Mouse (Mus musculus) midbrain, postnatal 0 days (tissue): ENCODE measurements around the gene Cby3. TPM values are rescaled to one million over a fixed set of nuclear protein-coding genes. Genes with fewer than 3 reads are reported as not detected.

ENCODE experiments used
- ATAC-seq: fragments of 200-750 bp; cut with Nextera tagmentation; 2 replicates; pipeline ENCODE4 v1.8.0; 2017; ENCODE audit warnings: moderate number of reproducible peaks, mild to moderate bottlenecking, moderate TSS enrichment, moderate library complexity; ENCODE audit not compliant: low FRiP score
- DNase-seq: peaks from one replicate; pipeline ENCODE4 v3.0.0-alpha.2; 2015; ENCODE audit warnings: low spot score
- H3K27ac ChIP-seq: fragments of 300-500 bp; sonication (generic); 2 replicates; pipeline ENCODE4 v1.5.1; 2014; ENCODE audit warnings: low read depth, mild to moderate bottlenecking, low read length, mixed read lengths
- H3K27me3 ChIP-seq: fragments of 300-500 bp; sonication (generic); 2 replicates; pipeline ENCODE4 v1.6.1; 2014; ENCODE audit warnings: low read length, control low read depth, mixed read lengths; ENCODE audit not compliant: insufficient read depth
- H3K36me3 ChIP-seq: fragments of 300-500 bp; sonication (generic); 2 replicates; pipeline ENCODE4 v1.6.1; 2014; ENCODE audit warnings: low read length, control low read depth, mixed read lengths; ENCODE audit not compliant: insufficient read depth
- H3K4me1 ChIP-seq: fragments of 300-500 bp; sonication (generic); 2 replicates; pipeline ENCODE4 v1.6.1; 2014; ENCODE audit warnings: mild to moderate bottlenecking, control low read depth, antibody characterized with exemption, low read length, mixed read lengths; ENCODE audit not compliant: insufficient read depth
- H3K4me2 ChIP-seq: fragments of 300-500 bp; sonication (generic); 2 replicates; pipeline ENCODE4 v1.6.1; 2014; ENCODE audit warnings: low read depth, mild to moderate bottlenecking, low read length, mixed read lengths; ENCODE audit not compliant: poor library complexity, severe bottlenecking
- H3K4me3 ChIP-seq: fragments of 300-500 bp; sonication (generic); 2 replicates; pipeline ENCODE4 v1.5.1; 2014; ENCODE audit warnings: low read depth, mild to moderate bottlenecking, low read length, moderate library complexity
- H3K9ac ChIP-seq: fragments of 300-500 bp; sonication (generic); replicated peaks from 2 replicates; pipeline ENCODE4 v1.6.1; 2014; ENCODE audit warnings: mild to moderate bottlenecking, low read length, moderate library complexity, mixed read lengths; ENCODE audit not compliant: poor library complexity, severe bottlenecking
- H3K9me3 ChIP-seq: fragments of 300-500 bp; sonication (generic); 2 replicates; pipeline ENCODE4 v1.6.1; 2016; ENCODE audit warnings: low read length, control low read depth
- CTCF ChIP-seq: IDR thresholded peaks from 2 replicates; pipeline ENCODE4 v1.5.1; 2016; ENCODE audit warnings: antibody characterized with exemption, mild to moderate bottlenecking
- WGBS: fragments of 180-500 bp; shearing (Covaris S2); extraction: QIAGEN DNeasy Blood & Tissue Kit; methylation state at CpG from one replicate; pipeline ENCODE4 v1.1.7; 2014; 5-methylcytosine and 5-hydroxymethylcytosine counted together
- polyA plus RNA-seq: library from polyadenylated mRNA; unstranded; fragments of >200 nt; fragmentation: Nextera tagmentation; extraction: Ambion mirVana; gene quantifications from 2 replicates; pipeline ENCODE4 v1.2.1, GENCODE M21; 2015
- total RNA-seq: library from RNA; depleted of rRNA; stranded (reverse); fragments of >200 nt; gene quantifications from 2 replicates; pipeline ENCODE4 v1.2.3, GENCODE M21; 2014

Gene Cby3
- total and polyA plus RNA-seq, 2 experiments from 2014 or later: 0.71 to 1.8 TPM

- Histone ChIP-seq H3K9me3 (no peaks in the 10 kb centered on the region), H3K9ac (no peak overlapping the region), H3K27ac (no peak overlapping the region), H3K36me3 (no peaks in the 10 kb centered on the region), H3K4me1 (no peaks in the 10 kb centered on the region), H3K4me3 (no peak overlapping the region), H3K4me2 (no peak overlapping the region), H3K27me3 (no peaks in the 10 kb centered on the region)
- DNase-seq: no peak
- ATAC-seq: no peak
- TF ChIP-seq CTCF: no peak
- 91% methylated on average over 9 of the region's 9 CpGs for WGBS
These were observed 13.3 kb downstream of the Cby3 start for GRCm38 (mm10) chr11:50367531-50367930.

- H3K4me1 ChIP-seq: no peaks in the 10 kb centered on the region
- no peak for ATAC-seq
These were observed 15.2 kb downstream of the Cby3 start for GRCm38 (mm10) chr11:50369360-50369911.

GRCm38 (mm10) chr11:50370969-50371368, 16.7 kb downstream of the Cby3 start:
- no peaks in the 10 kb centered on the region for H3K9me3 ChIP-seq
- H3K27ac ChIP-seq: peak overlapping the region; percentile 88
- no peak overlapping the region; the same call in 1 of the 2 replicates for H3K4me3 ChIP-seq
- peak overlapping the region; percentile 70; the same call in 1 of the 2 replicates for H3K9ac ChIP-seq
- peak overlapping the region; percentile 57 for H3K4me2 ChIP-seq
- no peak for TF ChIP-seq CTCF
- no peaks in the 10 kb centered on the region for H3K27me3 ChIP-seq
- peak; percentile 24 for DNase-seq
- 0 out of 2 replicates have a peak, but pooled peaks cover under 1% of the 10 kb centered on the region for H3K4me1 ChIP-seq
- WGBS: 18% methylated on average over 4 of the region's 4 CpGs
- no peaks in the 10 kb centered on the region for H3K36me3 ChIP-seq
- peak; percentile 69; the same call in 1 of the 2 replicates for ATAC-seq

More at GRCm38 (mm10) chr11:50369360-50369911, 15.2 kb downstream of the Cby3 start:
- no peak for TF ChIP-seq CTCF
- WGBS: 89% methylated on average over 5 of the region's 5 CpGs
- no peak for DNase-seq
- H3K27me3 ChIP-seq: no peaks in the 10 kb centered on the region
- H3K9me3 ChIP-seq: no peaks in the 10 kb centered on the region
- H3K4me2 ChIP-seq: no peak overlapping the region
- no peak overlapping the region for H3K4me3 ChIP-seq
- H3K36me3 ChIP-seq: no peaks in the 10 kb centered on the region
- H3K27ac ChIP-seq: no peak overlapping the region
- no peak overlapping the region for H3K9ac ChIP-seq

GRCm38 (mm10) chr11:50371399-50371841, 17.2 kb downstream of the Cby3 start:
- TF ChIP-seq CTCF: peak; percentile 74
- WGBS: under 1% methylated on average over 18 of the region's 18 CpGs
- H3K9me3 ChIP-seq: no peaks in the 10 kb centered on the region
- peaks cover 5% of the 10 kb centered on the region; the same call in 1 of the 2 replicates for H3K4me1 ChIP-seq
- DNase-seq: peak; percentile 87
- H3K9ac ChIP-seq: peak overlapping the region; percentile 70
- peak overlapping the region; percentile 88 for H3K27ac ChIP-seq
- peak; percentile 67; the same call in 1 of the 2 replicates for ATAC-seq
- no peaks in the 10 kb centered on the region for H3K27me3 ChIP-seq
- no peaks in the 10 kb centered on the region for H3K36me3 ChIP-seq
- H3K4me2 ChIP-seq: peak overlapping the region; percentile 57
- peak overlapping the region; percentile 30 for H3K4me3 ChIP-seq

GRCm38 (mm10) chr11:50371911-50372310, 17.6 kb downstream of the Cby3 start:
- H3K4me1 ChIP-seq: peaks cover 7% of the 10 kb centered on the region; the same call in 1 of the 2 replicates
- no peak for TF ChIP-seq CTCF
- H3K9me3 ChIP-seq: no peaks in the 10 kb centered on the region
- H3K36me3 ChIP-seq: no peaks in the 10 kb centered on the region
- H3K27me3 ChIP-seq: no peaks in the 10 kb centered on the region
- H3K27ac ChIP-seq: peak overlapping the region; percentile 88
- WGBS: 95% methylated on average over 1 of the region's 1 CpGs
- peak overlapping the region; percentile 57 for H3K4me2 ChIP-seq
- no peak for DNase-seq
- H3K4me3 ChIP-seq: peak overlapping the region; percentile 30; the same call in 1 of the 2 replicates
- ATAC-seq: 0 out of 2 replicates have a peak, but pooled peaks have one; percentile 1
- H3K9ac ChIP-seq: peak overlapping the region; percentile 70; the same call in 1 of the 2 replicates

GRCm38 (mm10) chr11:50373086-50373485, 18.8 kb downstream of the Cby3 start:
- Histone ChIP-seq H3K27me3 (no peaks in the 10 kb centered on the region), H3K4me1 (peaks cover 7% of the 10 kb centered on the region; the same call in 1 of the 2 replicates), H3K27ac (no peak overlapping the region), H3K36me3 (no peaks in the 10 kb centered on the region), H3K4me3 (no peak overlapping the region), H3K9ac (no peak overlapping the region), H3K4me2 (no peak overlapping the region), H3K9me3 (no peaks in the 10 kb centered on the region)
- no peak for ATAC-seq
- DNase-seq: no peak
- TF ChIP-seq CTCF: no peak
